Mouse (Mus musculus): ENCODE measurements around the gene Nckap5l.

The Nckap5l gene

GRCm38 (mm10) chr15:99469736-99470135 is 12.2 kb upstream of the Nckap5l start:
- no peak for DNase-seq (ENCODE audit: low read depth, low spot score)

GRCm38 (mm10) chr15:99469067-99469466 is 11.5 kb upstream of the Nckap5l start:
- DNase-seq (ENCODE audit: low read depth, low spot score), result no peak

- DNase-seq (ENCODE audit: low read depth, low spot score), result no peak
Observed at GRCm38 (mm10) chr15:99463194-99463593, 5.6 kb upstream of the Nckap5l start.

GRCm38 (mm10) chr15:99456963-99457605 is 464 bp downstream of the Nckap5l start:
- peak; percentile 26 for DNase-seq (ENCODE audit: low read depth, low spot score)

GRCm38 (mm10) chr15:99456338-99456962 is 1.1 kb downstream of the Nckap5l start:
- no peak for DNase-seq (ENCODE audit: low read depth, low spot score)

- no peak for DNase-seq (ENCODE audit: low read depth, low spot score)
Observed at GRCm38 (mm10) chr15:99455415-99455814, 2.1 kb downstream of the Nckap5l start.

GRCm38 (mm10) chr15:99454585-99455279 is 2.8 kb downstream of the Nckap5l start:
- DNase-seq (ENCODE audit: low read depth, low spot score), result no peak

- no peak for DNase-seq (ENCODE audit: low read depth, low spot score)
Observed at GRCm38 (mm10) chr15:99453153-99453900, 4.2 kb downstream of the Nckap5l start.

- no peak for DNase-seq (ENCODE audit: low read depth, low spot score)
Observed at GRCm38 (mm10) chr15:99449751-99450280, 7.7 kb downstream of the Nckap5l start.

- peak; percentile 32 for DNase-seq (ENCODE audit: low read depth, low spot score)
Observed at GRCm38 (mm10) chr15:99449131-99449750, 8.3 kb downstream of the Nckap5l start.

GRCm38 (mm10) chr15:99446136-99446535 is 11.4 kb downstream of the Nckap5l start:
- DNase-seq (ENCODE audit: low read depth, low spot score), result peak; percentile 68

- DNase-seq (ENCODE audit: low read depth, low spot score), result no peak
Observed at GRCm38 (mm10) chr15:99445567-99445966, 12.0 kb downstream of the Nckap5l start.

GRCm38 (mm10) chr15:99442358-99442757 is 15.2 kb downstream of the Nckap5l start:
- no peak for DNase-seq (ENCODE audit: low read depth, low spot score)

- no peak for DNase-seq (ENCODE audit: low read depth, low spot score)
Observed at GRCm38 (mm10) chr15:99440816-99441457, 16.6 kb downstream of the Nckap5l start.

GRCm38 (mm10) chr15:99440112-99440815 is 17.3 kb downstream of the Nckap5l start:
- DNase-seq (ENCODE audit: low read depth, low spot score), result no peak

GRCm38 (mm10) chr15:99438966-99439698 is 18.4 kb downstream of the Nckap5l start:
- DNase-seq (ENCODE audit: low read depth, low spot score), result no peak

- DNase-seq (ENCODE audit: low read depth, low spot score), result no peak
Observed at GRCm38 (mm10) chr15:99433913-99434312, 23.6 kb downstream of the Nckap5l start.

GRCm38 (mm10) chr15:99433081-99433718 is 24.3 kb downstream of the Nckap5l start:
- no peak for DNase-seq (ENCODE audit: low read depth, low spot score)

- DNase-seq (ENCODE audit: low read depth, low spot score), result no peak
Observed at GRCm38 (mm10) chr15:99431967-99432366, 25.6 kb downstream of the Nckap5l start.
